Mouse (Mus musculus): Measurements from ENCODE around the gene Grin2b. TPM values are rescaled to one million over a fixed set of nuclear protein-coding genes. Genes with fewer than 3 reads are reported as not detected.

Grin2b gene
- polyA plus RNA-seq (2012; rRNA removed) (0.39 and 0.50 TPM in 2 replicates), polyA plus RNA-seq (2014; fragmentation: Nextera tagmentation; extraction: Ambion mirVana) (3.7 and 4.8 TPM in 2 replicates)

DNA sequence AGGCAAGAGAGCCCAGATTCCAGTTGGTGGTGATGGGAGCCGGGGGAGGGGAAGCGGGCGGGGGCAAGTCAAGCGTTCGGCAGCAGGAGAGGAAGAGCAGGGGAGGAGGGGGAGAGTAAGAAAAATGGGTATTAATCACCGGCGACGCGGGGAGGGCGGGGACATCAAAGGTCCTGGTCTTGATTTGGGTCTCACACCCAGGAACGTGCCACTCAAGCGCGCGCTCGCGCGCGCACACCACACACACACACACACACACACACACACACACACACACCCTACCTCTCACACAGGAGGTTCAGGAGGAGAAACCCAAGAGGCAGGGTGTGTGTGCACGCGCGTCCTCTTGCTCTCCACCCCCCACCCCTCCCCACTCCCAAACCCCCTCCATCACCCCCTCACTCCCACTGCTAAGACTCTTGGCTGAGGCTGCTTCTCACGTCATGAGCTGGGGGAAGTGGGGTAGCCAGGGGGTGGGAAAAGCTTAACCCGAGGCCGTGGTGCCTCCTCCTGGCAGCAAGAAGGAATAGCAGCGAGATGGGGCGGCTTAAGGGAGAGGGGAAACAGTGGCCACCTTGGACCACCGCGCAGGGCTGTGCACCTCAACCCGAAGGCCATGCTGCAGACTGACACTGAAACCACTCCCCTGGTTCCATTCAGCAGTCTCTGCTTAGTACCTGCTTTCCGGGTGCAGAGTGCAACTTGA, at the start of gene Grin2b:
Grin2b (minus strand) TSS at position 321 of the 706 bp plus-strand sequence.
- Histone ChIP-seq H3K36me3 (ENCODE audit: control insufficient read depth, insufficient read depth, low read length) (no peaks in the 10 kb centered on the region), H3K4me1 (ENCODE audit: control insufficient read depth, insufficient read depth, low read length) (peaks cover 8% of the 10 kb centered on the region), H3K9me3 (ENCODE audit: control insufficient read depth, low read length) (no peaks in the 10 kb centered on the region), H3K27ac (replicated peaks; ENCODE audit: low read depth, low read length) (no peak within 1 kb of the TSS), H3K27me3 (ENCODE audit: control insufficient read depth, insufficient read depth, low read length) (peaks cover 26% of the 10 kb centered on the region), H3K4me2 (replicated peaks; ENCODE audit: low read depth, low read length, severe bottlenecking) (peak within 1 kb of the TSS; percentile 94), H3K4me3 (replicated peaks; ENCODE audit: low read length) (peak within 1 kb of the TSS; percentile 47), H3K9ac (ENCODE audit: low read depth, low read length, severe bottlenecking) (peak within 1 kb of the TSS; percentile 34)
- DNase-seq (ENCODE audit: low spot score) (peak; percentile 58), ATAC-seq (ENCODE audit: low FRiP score, low read depth) (peak; percentile 81)
- TF ChIP-seq POLR2A (IDR thresholded peaks at IDR 0.05; ENCODE audit: borderline replicate concordance, extremely low read depth, insufficient read depth, insufficient read length), result no peak
- WGBS, result 4% methylated on average over 24 of the region's 30 CpGs

DNA sequence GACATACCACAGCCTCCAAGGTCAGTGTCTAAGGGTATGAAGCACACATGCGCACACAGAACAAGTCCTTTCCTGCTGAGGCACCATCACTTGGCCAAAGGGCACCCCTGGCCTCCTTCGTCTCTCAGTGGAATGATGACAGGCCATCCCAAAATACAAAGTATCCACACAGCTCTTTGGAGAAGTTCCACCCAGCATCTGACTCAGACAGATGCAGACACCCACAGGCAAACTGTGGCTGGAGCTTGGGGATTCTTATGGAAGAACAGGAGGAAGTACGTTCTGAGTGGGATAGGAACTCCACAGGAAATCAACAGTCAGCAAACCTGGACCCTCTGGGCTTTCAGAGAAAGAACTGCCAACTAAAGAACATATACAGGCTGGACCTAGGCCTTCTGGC, 48.6 kb upstream of the Grin2b start:
- 78% methylated on average over 3 of the region's 3 CpGs for WGBS
- ATAC-seq (ENCODE audit: low FRiP score, low read depth), result no peak
- no peak overlapping the region for H3K4me3 ChIP-seq (replicated peaks; ENCODE audit: low read length)
- H3K9ac ChIP-seq (ENCODE audit: low read depth, low read length, severe bottlenecking), result no peak overlapping the region
- no peaks in the 10 kb centered on the region for H3K9me3 ChIP-seq (ENCODE audit: control insufficient read depth, low read length)
- H3K27me3 ChIP-seq (ENCODE audit: control insufficient read depth, insufficient read depth, low read length), result no peaks in the 10 kb centered on the region
- no peak for DNase-seq (ENCODE audit: low spot score)
- no peaks in the 10 kb centered on the region for H3K36me3 ChIP-seq (ENCODE audit: control insufficient read depth, insufficient read depth, low read length)
- no peak overlapping the region for H3K4me2 ChIP-seq (replicated peaks; ENCODE audit: low read depth, low read length, severe bottlenecking)
- H3K4me1 ChIP-seq (ENCODE audit: control insufficient read depth, insufficient read depth, low read length), result no peaks in the 10 kb centered on the region
- TF ChIP-seq POLR2A (IDR thresholded peaks at IDR 0.05; ENCODE audit: borderline replicate concordance, extremely low read depth, insufficient read depth, insufficient read length), result no peak
- no peak overlapping the region for H3K27ac ChIP-seq (replicated peaks; ENCODE audit: low read depth, low read length)

DNA sequence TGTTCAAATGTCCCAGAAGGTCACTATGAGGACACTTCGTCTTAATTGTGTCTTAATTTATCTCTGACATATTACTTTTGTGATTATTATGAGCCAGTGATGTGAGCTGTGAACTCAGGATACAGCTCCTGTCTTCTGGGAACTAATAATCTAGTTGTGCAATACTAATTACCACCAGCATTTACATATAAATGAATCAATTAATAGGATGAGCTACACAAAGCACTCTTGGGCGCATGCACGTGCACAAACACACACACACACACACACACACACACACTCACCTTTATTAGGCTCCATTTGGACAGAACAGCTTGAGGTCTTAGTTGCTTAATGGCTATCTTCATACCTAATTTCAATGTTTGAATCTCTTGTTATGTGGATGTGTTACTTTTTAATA, 37.1 kb upstream of the Grin2b start:
- Histone ChIP-seq H3K27ac (replicated peaks; ENCODE audit: low read depth, low read length) (no peak overlapping the region), H3K4me1 (ENCODE audit: control insufficient read depth, insufficient read depth, low read length) (no peaks in the 10 kb centered on the region), H3K27me3 (ENCODE audit: control insufficient read depth, insufficient read depth, low read length) (no peaks in the 10 kb centered on the region), H3K36me3 (ENCODE audit: control insufficient read depth, insufficient read depth, low read length) (no peaks in the 10 kb centered on the region), H3K9me3 (ENCODE audit: control insufficient read depth, low read length) (no peaks in the 10 kb centered on the region), H3K9ac (ENCODE audit: low read depth, low read length, severe bottlenecking) (no peak overlapping the region), H3K4me3 (replicated peaks; ENCODE audit: low read length) (no peak overlapping the region), H3K4me2 (replicated peaks; ENCODE audit: low read depth, low read length, severe bottlenecking) (no peak overlapping the region)
- WGBS, result 87% methylated on average over 3 of the region's 3 CpGs
- ATAC-seq (ENCODE audit: low FRiP score, low read depth), result no peak
- TF ChIP-seq POLR2A (IDR thresholded peaks at IDR 0.05; ENCODE audit: borderline replicate concordance, extremely low read depth, insufficient read depth, insufficient read length), result no peak
- DNase-seq (ENCODE audit: low spot score), result no peak

DNA sequence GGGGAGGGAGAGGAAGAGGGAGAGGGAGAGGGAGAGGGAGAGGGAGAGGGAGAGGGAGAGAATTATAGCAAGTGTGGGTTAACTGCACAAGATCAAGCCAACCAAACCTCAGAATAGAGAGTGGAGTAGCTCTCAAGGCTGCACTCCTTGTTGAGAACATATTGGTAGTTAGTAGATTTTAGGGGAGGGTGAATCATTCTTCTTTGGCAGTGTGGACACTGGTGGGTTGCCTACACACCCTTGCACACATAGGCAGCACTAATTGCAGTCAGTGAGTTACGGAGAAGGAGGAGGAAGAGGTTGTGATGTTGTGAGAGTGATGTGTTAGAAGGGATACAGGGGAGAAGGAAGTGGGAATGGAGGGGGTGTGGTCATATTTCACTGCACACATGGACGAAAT, 26.5 kb upstream of the Grin2b start:
- Histone ChIP-seq H3K4me3 (replicated peaks; ENCODE audit: low read length) (no peak overlapping the region), H3K9ac (ENCODE audit: low read depth, low read length, severe bottlenecking) (no peak overlapping the region), H3K4me1 (ENCODE audit: control insufficient read depth, insufficient read depth, low read length) (no peaks in the 10 kb centered on the region), H3K9me3 (ENCODE audit: control insufficient read depth, low read length) (no peaks in the 10 kb centered on the region), H3K27ac (replicated peaks; ENCODE audit: low read depth, low read length) (no peak overlapping the region), H3K27me3 (ENCODE audit: control insufficient read depth, insufficient read depth, low read length) (no peaks in the 10 kb centered on the region), H3K4me2 (replicated peaks; ENCODE audit: low read depth, low read length, severe bottlenecking) (no peak overlapping the region), H3K36me3 (ENCODE audit: control insufficient read depth, insufficient read depth, low read length) (no peaks in the 10 kb centered on the region)
- ATAC-seq (ENCODE audit: low FRiP score, low read depth), result no peak
- no peak for DNase-seq (ENCODE audit: low spot score)
- 80% methylated on average over 2 of the region's 2 CpGs for WGBS
- TF ChIP-seq POLR2A (IDR thresholded peaks at IDR 0.05; ENCODE audit: borderline replicate concordance, extremely low read depth, insufficient read depth, insufficient read length), result no peak

DNA sequence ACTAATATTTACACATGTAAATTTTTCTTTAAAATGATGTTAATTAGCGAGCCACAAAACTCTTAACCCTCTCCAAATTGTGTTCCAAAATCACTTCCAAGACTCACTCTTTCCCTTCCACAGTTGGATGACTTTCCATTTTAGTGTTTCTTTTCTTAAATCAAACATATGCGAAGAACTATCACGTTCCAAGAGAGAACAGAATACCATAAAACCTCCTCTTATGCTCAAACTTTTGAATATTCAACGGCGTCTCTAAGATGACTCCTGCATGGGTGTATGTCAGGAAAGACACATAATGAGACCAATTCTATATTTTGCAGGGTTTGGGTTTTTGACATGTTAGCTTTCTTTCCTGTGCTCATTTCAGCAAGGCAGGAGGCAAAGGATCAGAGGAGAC, 21.3 kb upstream of the Grin2b start:
- DNase-seq (ENCODE audit: low spot score), result no peak
- Histone ChIP-seq H3K9ac (ENCODE audit: low read depth, low read length, severe bottlenecking) (no peak overlapping the region), H3K4me1 (ENCODE audit: control insufficient read depth, insufficient read depth, low read length) (no peaks in the 10 kb centered on the region), H3K4me3 (replicated peaks; ENCODE audit: low read length) (no peak overlapping the region), H3K4me2 (replicated peaks; ENCODE audit: low read depth, low read length, severe bottlenecking) (no peak overlapping the region), H3K36me3 (ENCODE audit: control insufficient read depth, insufficient read depth, low read length) (no peaks in the 10 kb centered on the region), H3K27ac (replicated peaks; ENCODE audit: low read depth, low read length) (no peak overlapping the region), H3K27me3 (ENCODE audit: control insufficient read depth, insufficient read depth, low read length) (no peaks in the 10 kb centered on the region), H3K9me3 (ENCODE audit: control insufficient read depth, low read length) (no peaks in the 10 kb centered on the region)
- no peak for TF ChIP-seq POLR2A (IDR thresholded peaks at IDR 0.05; ENCODE audit: borderline replicate concordance, extremely low read depth, insufficient read depth, insufficient read length)
- ATAC-seq (ENCODE audit: low FRiP score, low read depth), result no peak
- WGBS, result 83% methylated on average over 5 of the region's 5 CpGs
